Mouse (Mus musculus) bone marrow, adult 2 months (tissue): ENCODE results near the gene Coq6. TPM values are rescaled to one million over a fixed set of nuclear protein-coding genes. Genes with fewer than 3 reads are reported as not detected.

Experiments
- H3K27ac ChIP-seq: fragments of 200-500 bp; 2 replicates; pipeline ENCODE4 v1.5.1; 2012; ENCODE audit warnings: low read depth, mild to moderate bottlenecking, control low read depth, inconsistent platforms, low read length; ENCODE audit not compliant: control insufficient read depth, poor library complexity, insufficient read depth
- H3K4me1 ChIP-seq: fragments of 200-500 bp; 2 replicates; pipeline ENCODE4 v1.6.1; 2011; ENCODE audit warnings: low read length; ENCODE audit not compliant: control insufficient read depth, insufficient read depth
- H3K4me3 ChIP-seq: fragments of 200-500 bp; replicated peaks from 2 replicates; pipeline ENCODE3; 2011; ENCODE audit warnings: mild to moderate bottlenecking, low read depth, low read length, control low read depth; ENCODE audit not compliant: control insufficient read depth
- CTCF ChIP-seq: fragments of 200-500 bp; IDR thresholded peaks from 2 replicates; pipeline ENCODE4 v1.5.1; 2011; ENCODE audit warnings: low read length, control low read depth; ENCODE audit not compliant: control insufficient read depth, insufficient read depth
- POLR2A ChIP-seq: fragments of 200-500 bp; IDR thresholded peaks from 2 replicates; pipeline ENCODE4 v1.6.1; 2011; ENCODE audit warnings: low read depth, mild to moderate bottlenecking, control low read depth, low read length, borderline replicate concordance; ENCODE audit not compliant: control insufficient read depth
- WGBS: fragments of 180-500 bp; shearing (Covaris S2); methylation state at CpG from one replicate; pipeline ENCODE4 v1.1.7; 2018; 5-methylcytosine and 5-hydroxymethylcytosine counted together
- polyA plus RNA-seq: library from polyadenylated mRNA; stranded (reverse); fragments of >200 nt; gene quantifications from 2 replicates; pipeline ENCODE4 v1.2.4, GENCODE M21; 2011; ENCODE audit warnings: low replicate concordance; ENCODE audit not compliant: missing spikeins, insufficient read depth, insufficient read length

The Coq6 gene
- polyA plus RNA-seq, 1 experiment = 26.6 TPM

DNA sequence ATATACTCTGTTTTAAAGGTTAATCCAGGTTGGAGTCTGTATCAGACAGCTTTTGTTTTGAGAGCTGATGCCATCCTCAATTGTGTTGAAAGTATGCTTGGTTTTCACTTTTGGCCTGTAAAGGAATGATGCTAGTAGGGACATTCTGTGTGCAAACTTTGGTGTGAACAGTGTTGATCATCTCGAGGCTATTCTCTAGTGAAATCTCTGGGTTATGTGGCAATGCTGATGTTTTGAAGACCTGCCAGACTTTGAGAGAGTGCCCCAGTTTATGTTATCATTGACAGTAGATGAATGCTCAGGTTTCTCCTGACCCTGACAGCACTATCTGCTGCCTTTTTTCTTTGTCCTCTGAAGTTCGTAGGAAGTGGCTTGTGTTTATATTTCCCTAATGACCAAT is 1.4 kb downstream of the Coq6 start:
- Histone ChIP-seq H3K4me1 (no peaks in the 10 kb centered on the region; the same call in 1 of the 2 replicates), H3K27ac (no peak overlapping the region), H3K4me3 (no peak overlapping the region)
- WGBS = 49% methylated on average over 2 of the region's 2 CpGs
- no peak for TF ChIP-seq POLR2A

DNA sequence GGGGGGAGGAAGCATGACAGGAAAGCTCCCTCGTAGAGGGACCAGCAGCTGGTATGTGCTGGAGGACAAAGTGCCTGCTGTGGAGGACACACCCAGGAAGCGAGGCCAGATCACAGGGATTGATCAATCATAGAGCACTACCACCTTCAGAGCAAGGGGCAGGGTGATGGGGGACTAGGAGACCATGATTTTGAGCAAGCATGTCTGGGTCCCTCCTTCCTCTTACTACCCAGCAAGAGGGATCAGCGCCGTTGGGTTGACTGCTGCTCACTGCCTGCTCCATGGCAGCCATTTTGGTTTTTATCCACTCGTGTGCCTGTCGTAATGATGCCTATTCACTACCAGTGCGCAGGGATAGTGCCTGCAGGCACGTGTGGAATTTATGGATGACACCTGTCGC is 2.8 kb downstream of the Coq6 start:
- no peaks in the 10 kb centered on the region; the same call in 1 of the 2 replicates for H3K4me1 ChIP-seq
- WGBS = 81% methylated on average over 9 of the region's 9 CpGs
- TF ChIP-seq POLR2A (no peak), CTCF (no peak)
- no peak overlapping the region for H3K27ac ChIP-seq
- no peak overlapping the region for H3K4me3 ChIP-seq

DNA sequence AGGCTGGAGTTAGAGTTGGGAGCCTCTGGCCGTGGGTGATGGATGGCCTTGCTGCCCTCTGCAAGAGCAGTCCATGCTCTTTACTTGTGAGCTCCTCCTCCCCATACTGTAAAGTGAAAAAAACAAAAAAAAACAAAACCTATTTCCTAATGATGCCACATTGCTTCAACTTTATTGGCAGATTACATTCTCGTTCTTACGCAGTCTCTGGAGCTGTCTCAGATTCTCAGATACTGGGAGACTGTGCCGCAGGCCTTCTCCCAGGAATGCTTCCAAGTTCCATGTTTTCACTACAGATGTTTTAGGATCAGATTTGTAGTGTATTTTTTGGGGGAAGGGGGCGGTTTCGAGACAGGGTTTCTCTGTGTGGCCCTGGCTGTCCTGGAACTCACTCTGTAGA is 3.7 kb downstream of the Coq6 start:
- no peak overlapping the region for H3K27ac ChIP-seq
- 90% methylated on average over 6 of the region's 6 CpGs for WGBS
- TF ChIP-seq CTCF (no peak), POLR2A (no peak)
- no peaks in the 10 kb centered on the region; the same call in 1 of the 2 replicates for H3K4me1 ChIP-seq
- no peak overlapping the region for H3K4me3 ChIP-seq

DNA sequence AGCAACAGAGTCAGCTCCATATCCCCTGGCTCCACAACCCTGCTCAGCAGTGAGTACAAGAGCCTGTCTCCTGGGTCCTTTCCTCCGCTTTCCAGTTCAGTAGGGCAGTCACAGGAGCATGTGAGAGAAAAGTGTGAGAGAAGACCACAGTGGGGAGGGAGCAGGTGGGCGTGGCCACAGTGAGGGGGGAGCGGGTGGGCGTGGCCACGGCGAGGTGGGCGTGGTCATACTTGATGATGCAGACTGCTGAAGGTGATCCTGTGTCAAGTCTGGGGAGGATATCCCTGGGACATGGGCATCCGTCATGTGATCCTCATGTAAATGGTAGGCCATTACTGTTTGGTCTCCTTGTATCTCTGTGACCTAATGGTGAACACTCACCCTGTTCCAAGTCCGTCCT is 5.5 kb downstream of the Coq6 start:
- no peak overlapping the region for H3K4me3 ChIP-seq
- WGBS = 75% methylated on average over 9 of the region's 9 CpGs
- TF ChIP-seq CTCF (no peak), POLR2A (no peak)
- H3K4me1 ChIP-seq = no peaks in the 10 kb centered on the region; the same call in 1 of the 2 replicates
- no peak overlapping the region for H3K27ac ChIP-seq

DNA sequence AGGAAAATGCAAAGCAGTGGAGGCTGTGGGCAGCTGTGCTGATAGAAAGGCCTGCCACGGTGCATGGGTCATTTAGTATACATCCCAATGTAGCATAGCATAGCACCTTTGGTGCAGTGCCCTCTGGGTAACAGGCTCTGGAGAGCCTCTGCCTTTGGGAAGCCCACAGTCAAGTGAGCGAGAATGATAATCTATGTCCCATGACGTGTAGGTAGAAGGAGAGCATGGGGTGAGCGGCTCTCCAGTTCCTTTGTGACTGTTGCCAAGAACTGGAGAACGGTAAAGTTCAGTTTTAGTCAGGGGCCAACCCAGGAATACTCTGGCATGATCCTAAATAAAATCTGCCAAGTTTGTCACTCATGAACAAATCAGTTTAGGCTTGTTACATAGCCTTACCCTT is 10.2 kb downstream of the Coq6 start:
- 91% methylated on average over 5 of the region's 5 CpGs for WGBS
- no peak overlapping the region for H3K27ac ChIP-seq
- no peak for TF ChIP-seq POLR2A
- no peak for TF ChIP-seq CTCF
- H3K4me3 ChIP-seq = no peak overlapping the region
- H3K4me1 ChIP-seq = no peaks in the 10 kb centered on the region; the same call in 1 of the 2 replicates

DNA sequence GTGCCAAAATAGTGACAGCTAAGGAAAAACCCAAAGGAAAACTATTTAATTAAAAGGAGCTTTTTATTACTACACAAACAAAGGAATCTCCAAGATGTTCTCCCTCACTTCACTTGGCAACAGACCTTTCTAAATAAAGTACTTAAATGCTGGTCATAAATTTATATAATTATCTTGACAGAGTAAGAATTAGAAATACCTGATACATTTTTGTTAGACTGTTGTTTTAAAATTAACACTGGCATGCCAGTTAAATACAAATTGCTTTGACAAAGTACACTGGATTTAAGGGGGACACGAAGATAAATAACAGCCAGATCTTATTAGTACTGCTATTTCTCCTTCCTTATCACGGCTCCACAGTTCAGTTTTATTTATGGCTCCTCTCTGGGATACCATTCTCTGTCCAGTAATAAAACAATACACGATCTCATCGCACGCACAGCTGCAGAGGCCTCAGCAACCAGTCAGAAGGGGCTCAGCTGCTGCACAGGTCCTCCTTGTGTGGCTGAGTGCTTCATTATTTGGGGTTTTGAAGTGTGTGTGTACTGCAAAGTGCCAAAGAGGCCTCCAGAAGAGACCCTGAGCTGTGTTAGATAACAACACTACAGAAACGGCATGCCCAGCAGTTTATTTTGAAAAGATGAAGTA is 12.5 kb downstream of the Coq6 start:
- WGBS = 80% methylated on average over 6 of the region's 6 CpGs
- Histone ChIP-seq H3K4me3 (no peak overlapping the region), H3K27ac (no peak overlapping the region), H3K4me1 (no peaks in the 10 kb centered on the region)
- no peak for TF ChIP-seq POLR2A
- TF ChIP-seq CTCF = no peak

DNA sequence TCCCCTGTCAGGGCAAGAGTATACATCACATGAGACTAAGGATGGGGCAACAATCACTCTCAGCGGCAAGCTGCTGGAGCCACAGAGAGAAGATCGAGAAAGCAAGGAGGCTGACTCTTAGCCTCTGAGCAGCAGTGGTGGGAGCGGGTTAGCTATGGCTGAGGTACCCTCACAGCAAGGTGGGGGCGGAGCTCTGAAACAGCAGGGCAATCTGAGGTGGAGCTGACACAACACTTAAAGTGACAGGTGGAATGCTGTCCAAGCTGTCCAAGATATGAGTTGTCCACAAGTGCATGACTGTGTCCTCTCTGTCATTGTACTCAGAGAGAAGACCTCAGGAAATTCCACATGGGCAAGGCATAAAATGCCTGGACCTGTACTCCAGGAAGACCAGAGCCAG is 20.9 kb downstream of the Coq6 start:
- TF ChIP-seq POLR2A = no peak
- no peak for TF ChIP-seq CTCF
- H3K4me1 ChIP-seq = peaks cover 2% of the 10 kb centered on the region; the same call in 1 of the 2 replicates
- no peak overlapping the region for H3K4me3 ChIP-seq
- 90% methylated on average over 4 of the region's 4 CpGs for WGBS
- H3K27ac ChIP-seq = no peak overlapping the region

DNA sequence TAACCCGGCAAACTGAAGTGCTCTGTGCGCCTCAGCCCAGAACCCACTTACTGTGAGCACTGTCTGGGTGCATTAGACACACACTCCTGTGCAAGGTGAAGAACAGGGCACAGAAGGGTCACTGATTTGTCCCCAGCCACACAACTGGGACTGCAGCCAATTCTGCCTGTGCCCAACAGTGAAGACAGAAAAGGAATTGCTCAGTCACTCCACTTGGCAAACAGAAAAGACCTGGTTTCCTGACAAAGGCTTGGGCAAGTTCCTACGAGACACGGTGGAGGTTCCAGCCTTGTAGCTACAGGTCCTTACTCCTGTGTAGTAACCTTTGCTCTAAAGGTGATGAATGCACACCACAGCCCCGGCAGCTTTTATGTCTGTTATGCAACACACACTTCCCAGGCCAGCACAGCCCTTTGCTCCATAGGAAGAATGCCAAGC is 23.2 kb downstream of the Coq6 start:
- no peak for TF ChIP-seq CTCF
- no peak for TF ChIP-seq POLR2A
- H3K4me3 ChIP-seq = no peak overlapping the region
- WGBS = 14% methylated on average over 5 of the region's 5 CpGs
- H3K4me1 ChIP-seq = peaks cover 2% of the 10 kb centered on the region; the same call in 1 of the 2 replicates
- H3K27ac ChIP-seq = 0 out of 2 replicates have a peak overlapping the region, but pooled peaks have one; percentile 16
